Mouse (Mus musculus): ENCODE data around the gene C1qtnf3. TPM values are rescaled to one million over a fixed set of nuclear protein-coding genes. Genes with fewer than 3 reads are reported as not detected.

The C1qtnf3 gene
- total and polyA plus RNA-seq, 2 experiments, result 0.05 TPM; not detected in 1

DNA sequence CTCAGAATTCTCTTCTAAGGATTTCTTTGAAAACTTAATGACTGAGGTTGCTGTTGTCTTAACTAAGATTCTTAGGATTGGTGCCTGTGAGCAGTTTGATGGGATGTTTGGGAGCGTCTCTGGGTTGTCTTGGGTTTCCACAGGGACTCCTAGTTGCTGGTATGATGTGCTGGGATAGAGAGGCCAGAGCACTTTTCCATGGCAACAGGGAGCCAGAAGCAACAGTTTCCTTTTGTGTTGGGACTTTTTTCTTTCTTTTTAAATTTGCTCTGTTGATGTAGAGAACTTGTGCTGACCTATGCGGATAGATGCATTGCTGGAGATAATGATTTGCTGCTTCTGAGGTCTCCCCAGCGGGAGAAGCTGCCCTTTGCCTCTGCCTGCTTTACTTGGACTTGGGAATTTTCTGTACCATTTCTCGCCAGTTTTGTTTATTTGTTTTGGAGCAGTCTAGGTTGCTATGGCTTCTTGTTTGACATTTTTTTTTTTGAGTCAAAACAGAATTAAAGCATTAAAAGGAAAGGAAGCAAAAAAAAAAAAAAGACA is 701 bp downstream of the C1qtnf3 start:
- Histone ChIP-seq H3K36me3 (ENCODE audit: control insufficient read depth, insufficient read depth, low read length) (no peaks in the 10 kb centered on the region), H3K27ac (replicated peaks; ENCODE audit: insufficient read depth, low read depth, low read length) (no peak overlapping the region), H3K27me3 (ENCODE audit: control insufficient read depth, insufficient read depth, low read length) (no peaks in the 10 kb centered on the region), H3K9ac (ENCODE audit: low read depth, low read length) (no peak overlapping the region), H3K4me3 (ENCODE audit: insufficient read depth, low read depth, low read length) (no peak overlapping the region), H3K4me1 (ENCODE audit: control insufficient read depth, insufficient read depth, low read length) (peaks cover 18% of the 10 kb centered on the region), H3K79me2 (ENCODE audit: control insufficient read depth, insufficient read depth, low read length) (no peaks in the 10 kb centered on the region)
- peak; percentile 75 for DNase-seq (ENCODE audit: extremely low read depth, low read depth, low spot score)
- TF ChIP-seq POLR2A (IDR thresholded peaks at IDR 0.05; ENCODE audit: extremely low read depth, insufficient read depth, low read length) (no peak), CTCF (IDR thresholded peaks at IDR 0.05; ENCODE audit: low read depth, low read length) (no peak)
- 28% methylated on average over 4 of the region's 4 CpGs for WGBS

DNA sequence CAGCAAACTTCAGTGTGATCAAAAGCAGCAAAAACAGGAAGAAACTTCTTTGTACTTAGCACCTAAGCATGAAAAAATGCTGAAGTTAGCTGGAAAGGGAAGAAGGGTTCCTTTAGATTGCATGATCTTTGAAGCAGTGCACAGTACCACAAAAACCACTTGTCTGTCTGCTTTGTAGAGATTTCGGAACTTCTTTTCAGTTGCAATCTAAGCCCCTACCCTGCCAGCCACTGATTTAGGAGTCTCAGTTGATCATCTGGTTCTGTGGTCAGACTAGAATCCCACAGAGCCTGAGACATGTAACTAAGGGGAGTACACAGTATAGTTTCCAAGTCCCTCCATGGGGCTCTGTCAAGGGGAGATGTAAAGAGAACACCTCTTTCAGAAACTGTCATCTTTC is 1.3 kb downstream of the C1qtnf3 start:
- TF ChIP-seq CTCF (IDR thresholded peaks at IDR 0.05; ENCODE audit: low read depth, low read length) (no peak), POLR2A (IDR thresholded peaks at IDR 0.05; ENCODE audit: extremely low read depth, insufficient read depth, low read length) (no peak)
- Histone ChIP-seq H3K27ac (replicated peaks; ENCODE audit: insufficient read depth, low read depth, low read length) (peak overlapping the region; percentile 64), H3K4me1 (ENCODE audit: control insufficient read depth, insufficient read depth, low read length) (peaks cover 24% of the 10 kb centered on the region), H3K4me3 (ENCODE audit: insufficient read depth, low read depth, low read length) (no peak overlapping the region), H3K36me3 (ENCODE audit: control insufficient read depth, insufficient read depth, low read length) (no peaks in the 10 kb centered on the region), H3K79me2 (ENCODE audit: control insufficient read depth, insufficient read depth, low read length) (no peaks in the 10 kb centered on the region), H3K9ac (ENCODE audit: low read depth, low read length) (no peak overlapping the region), H3K27me3 (ENCODE audit: control insufficient read depth, insufficient read depth, low read length) (no peaks in the 10 kb centered on the region)
- DNase-seq (ENCODE audit: extremely low read depth, low read depth, low spot score), result no peak
- whole genome bisulfite sequencing, result 97% methylated on average over 1 of the region's 1 CpGs

DNA sequence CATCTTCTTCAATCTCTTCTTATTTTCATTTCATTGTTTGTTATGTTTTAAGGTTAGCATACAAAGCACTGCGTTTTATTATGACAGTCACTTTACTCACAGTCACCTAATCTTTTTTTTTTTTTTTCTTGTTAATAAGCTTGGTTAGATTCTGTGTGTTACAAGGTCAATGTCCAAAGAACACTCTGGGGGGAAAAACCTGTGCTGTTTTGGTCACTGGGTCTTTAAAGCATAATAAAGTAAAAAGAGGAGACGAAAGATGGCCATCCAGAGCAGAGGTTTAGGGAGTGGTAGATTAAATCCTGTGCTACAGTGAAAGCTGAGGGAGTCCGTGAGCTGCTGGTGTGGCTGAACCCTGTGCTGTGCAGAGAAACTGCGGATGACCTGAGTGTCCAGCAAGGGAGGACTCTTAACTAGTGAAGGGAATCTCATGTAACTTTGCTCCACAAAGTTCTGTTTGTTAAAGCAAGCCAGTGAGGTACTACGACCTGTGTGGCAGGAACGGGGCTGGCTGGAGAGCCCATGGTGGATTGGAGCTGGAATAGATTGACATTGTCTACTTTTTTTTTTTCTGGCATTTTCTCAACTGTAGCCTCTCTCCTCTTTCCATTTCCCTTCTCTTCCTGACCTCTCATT is 2.4 kb downstream of the C1qtnf3 start:
- Histone ChIP-seq H3K4me3 (ENCODE audit: insufficient read depth, low read depth, low read length) (no peak overlapping the region), H3K27ac (replicated peaks; ENCODE audit: insufficient read depth, low read depth, low read length) (peak overlapping the region; percentile 79), H3K79me2 (ENCODE audit: control insufficient read depth, insufficient read depth, low read length) (no peaks in the 10 kb centered on the region), H3K27me3 (ENCODE audit: control insufficient read depth, insufficient read depth, low read length) (no peaks in the 10 kb centered on the region), H3K9ac (ENCODE audit: low read depth, low read length) (peak overlapping the region; percentile 9; the same call in 1 of the 2 replicates), H3K36me3 (ENCODE audit: control insufficient read depth, insufficient read depth, low read length) (no peaks in the 10 kb centered on the region), H3K4me1 (ENCODE audit: control insufficient read depth, insufficient read depth, low read length) (peaks cover 26% of the 10 kb centered on the region)
- 23% methylated on average over 6 of the region's 6 CpGs for WGBS
- TF ChIP-seq POLR2A (IDR thresholded peaks at IDR 0.05; ENCODE audit: extremely low read depth, insufficient read depth, low read length), result no peak
- no peak for TF ChIP-seq CTCF (IDR thresholded peaks at IDR 0.05; ENCODE audit: low read depth, low read length)
- DNase-seq (ENCODE audit: extremely low read depth, low read depth, low spot score), result peak; percentile 89

GRCm38 (mm10) chr15:10955156-10955555 is 3.0 kb downstream of the C1qtnf3 start:
- H3K4me3 ChIP-seq (ENCODE audit: insufficient read depth, low read depth, low read length), result no peak overlapping the region
- 30% methylated on average over 5 of the region's 5 CpGs for WGBS
- TF ChIP-seq CTCF (IDR thresholded peaks at IDR 0.05; ENCODE audit: low read depth, low read length), result no peak
- no peak for TF ChIP-seq POLR2A (IDR thresholded peaks at IDR 0.05; ENCODE audit: extremely low read depth, insufficient read depth, low read length)
- H3K27ac ChIP-seq (replicated peaks; ENCODE audit: insufficient read depth, low read depth, low read length), result peak overlapping the region; percentile 79
- DNase-seq (ENCODE audit: extremely low read depth, low read depth, low spot score), result no peak
- no peaks in the 10 kb centered on the region for H3K79me2 ChIP-seq (ENCODE audit: control insufficient read depth, insufficient read depth, low read length)
- no peaks in the 10 kb centered on the region for H3K36me3 ChIP-seq (ENCODE audit: control insufficient read depth, insufficient read depth, low read length)
- H3K4me1 ChIP-seq (ENCODE audit: control insufficient read depth, insufficient read depth, low read length), result peaks cover 27% of the 10 kb centered on the region
- no peak overlapping the region; the same call in 1 of the 2 replicates for H3K9ac ChIP-seq (ENCODE audit: low read depth, low read length)
- no peaks in the 10 kb centered on the region for H3K27me3 ChIP-seq (ENCODE audit: control insufficient read depth, insufficient read depth, low read length)

GRCm38 (mm10) chr15:10956706-10957105 is 4.6 kb downstream of the C1qtnf3 start:
- WGBS, result 49% methylated on average over 3 of the region's 3 CpGs
- no peaks in the 10 kb centered on the region for H3K79me2 ChIP-seq (ENCODE audit: control insufficient read depth, insufficient read depth, low read length)
- peaks cover 34% of the 10 kb centered on the region for H3K4me1 ChIP-seq (ENCODE audit: control insufficient read depth, insufficient read depth, low read length)
- no peak overlapping the region for H3K4me3 ChIP-seq (ENCODE audit: insufficient read depth, low read depth, low read length)
- peak; percentile 29 for DNase-seq (ENCODE audit: extremely low read depth, low read depth, low spot score)
- H3K9ac ChIP-seq (ENCODE audit: low read depth, low read length), result no peak overlapping the region
- H3K36me3 ChIP-seq (ENCODE audit: control insufficient read depth, insufficient read depth, low read length), result no peaks in the 10 kb centered on the region
- TF ChIP-seq CTCF (IDR thresholded peaks at IDR 0.05; ENCODE audit: low read depth, low read length), result no peak
- no peak for TF ChIP-seq POLR2A (IDR thresholded peaks at IDR 0.05; ENCODE audit: extremely low read depth, insufficient read depth, low read length)
- no peaks in the 10 kb centered on the region for H3K27me3 ChIP-seq (ENCODE audit: control insufficient read depth, insufficient read depth, low read length)
- no peak overlapping the region for H3K27ac ChIP-seq (replicated peaks; ENCODE audit: insufficient read depth, low read depth, low read length)
